Comparison of ENCODE assay signal across 32 mouse cellular contexts in genomic region chr1:150319205-150319604, GRCm38 (mm10). TPM values are rescaled to one million over a fixed set of nuclear protein-coding genes. Genes with fewer than 3 reads are reported as not detected.
"Had no signal": no experiment of that assay in that cellular context is flagged by ENCODE, and none has a peak within 500 bp of the region (broad histone marks: within the 10 kb centered on the region; RNA-seq: fewer than 3 reads in every experiment).

Pdc (plus strand) TSS chr1:150319417.

- DNase-seq: cerebellum, adult 2 months; cerebellum, adult 8-10 months; cerebellum, adult 9-10 months; cerebellum, adult 9-11 months; cerebellum, postnatal 10 days; cerebellum, postnatal 14 days; cerebellum, postnatal 25 days; cerebellum, postnatal 36 days; embryo, embryonic 11 days; forebrain, postnatal 0 days; gastrocnemius, adult 2 months; gastrocnemius, postnatal 10 days; gastrocnemius, postnatal 14 days; gastrocnemius, postnatal 25 days; gastrocnemius, postnatal 36 days; heart, adult 11 months; heart, adult 18-20 months had no signal

- H3K36me3 ChIP-seq: embryonic facial prominence, embryonic 10.5 days; embryonic facial prominence, embryonic 12.5 days; embryonic facial prominence, embryonic 13.5 days; embryonic facial prominence, embryonic 15.5 days; forebrain, embryonic 10.5 days; forebrain, embryonic 12.5 days; forebrain, embryonic 15.5 days had no signal

- H3K4me3 ChIP-seq: embryonic facial prominence, embryonic 10.5 days; embryonic facial prominence, embryonic 12.5 days; embryonic facial prominence, embryonic 13.5 days; embryonic facial prominence, embryonic 15.5 days; erythroblast, embryonic 14.5 days; forebrain, embryonic 10.5 days; forebrain, embryonic 12.5 days; forebrain, embryonic 13.5 days; forebrain, embryonic 15.5 days; gastrocnemius, adult 2 months had no signal

- H3K27me3 ChIP-seq: embryonic facial prominence, embryonic 12.5 days; embryonic facial prominence, embryonic 13.5 days; embryonic facial prominence, embryonic 15.5 days; forebrain, embryonic 12.5 days; forebrain, embryonic 13.5 days; forebrain, embryonic 15.5 days had no signal

- H3K27ac ChIP-seq: embryonic facial prominence, embryonic 10.5 days; embryonic facial prominence, embryonic 12.5 days; embryonic facial prominence, embryonic 13.5 days; embryonic facial prominence, embryonic 15.5 days; forebrain, embryonic 10.5 days; forebrain, embryonic 12.5 days; forebrain, embryonic 13.5 days; forebrain, embryonic 15.5 days; gastrocnemius, adult 2 months had no signal

- H3K4me1 ChIP-seq: embryonic facial prominence, embryonic 10.5 days; embryonic facial prominence, embryonic 12.5 days; embryonic facial prominence, embryonic 13.5 days; embryonic facial prominence, embryonic 15.5 days; forebrain, embryonic 10.5 days; forebrain, embryonic 12.5 days; forebrain, embryonic 13.5 days; forebrain, embryonic 15.5 days had no signal

RNA-seq across cellular contexts. Expression of gene Pdc, which starts in this region (rescaled TPM):
- polyA plus RNA-seq: cerebellum, adult 2 months; cortical plate, adult 2 months; embryonic facial prominence, embryonic 10.5 days; embryonic facial prominence, embryonic 11.5 days; embryonic facial prominence, embryonic 13.5 days; embryonic facial prominence, embryonic 14.5 days; embryonic facial prominence, embryonic 15.5 days; erythroblast, embryonic 14.5 days; forebrain, embryonic 10.5 days; forebrain, embryonic 12.5 days; forebrain, embryonic 13.5 days; forebrain, embryonic 14.5 days; forebrain, embryonic 15.5 days; forebrain, embryonic 16.5 days; forebrain, postnatal 0 days; gonadal fat pad, adult 2 months had no signal
